Mouse (Mus musculus) hindbrain, embryonic 12.5 days (tissue): ENCODE data around the gene Cdr2l. TPM values are rescaled to one million over a fixed set of nuclear protein-coding genes. Genes with fewer than 3 reads are reported as not detected.
"Not testable (repeated sequence)": the region's sequence is repeated elsewhere in the genome, so short reads cannot be mapped to it uniquely, and the experiment has no call there.

Experiments used
- ATAC-seq: fragments of 200-750 bp; cut with Nextera tagmentation; 2 replicates; pipeline ENCODE4 v1.8.0; 2017; ENCODE audit warnings: moderate TSS enrichment; ENCODE audit not compliant: low FRiP score
- H3K27ac ChIP-seq: fragments of 300-500 bp; sonication (generic); 2 replicates; pipeline ENCODE4 v1.5.1; 2016; ENCODE audit warnings: mild to moderate bottlenecking
- H3K27me3 ChIP-seq: fragments of 300-500 bp; sonication (generic); 2 replicates; pipeline ENCODE4 v1.6.1; 2016; ENCODE audit warnings: mild to moderate bottlenecking
- H3K36me3 ChIP-seq: fragments of 300-500 bp; sonication (generic); 2 replicates; pipeline ENCODE4 v1.6.1; 2016; ENCODE audit warnings: mild to moderate bottlenecking
- H3K4me1 ChIP-seq: fragments of 300-500 bp; sonication (generic); 2 replicates; pipeline ENCODE4 v1.6.1; 2016
- H3K4me2 ChIP-seq: fragments of 300-500 bp; sonication (generic); replicated peaks from 2 replicates; pipeline ENCODE4 v1.6.1; 2016; ENCODE audit warnings: mild to moderate bottlenecking
- H3K4me3 ChIP-seq: fragments of 300-500 bp; sonication (generic); 2 replicates; pipeline ENCODE4 v1.5.1; 2016; ENCODE audit warnings: mild to moderate bottlenecking
- H3K9ac ChIP-seq: fragments of 300-500 bp; sonication (generic); 2 replicates; pipeline ENCODE4 v1.6.1; 2016; ENCODE audit warnings: mild to moderate bottlenecking, moderate library complexity
- H3K9me3 ChIP-seq: fragments of 300-500 bp; sonication (generic); replicated peaks from 2 replicates; pipeline ENCODE4 v1.6.1; 2016; ENCODE audit warnings: mild to moderate bottlenecking
- WGBS: fragments of 180-500 bp; shearing (Covaris S2); methylation state at CpG from one replicate; pipeline ENCODE4 v1.1.7; 2016; 5-methylcytosine and 5-hydroxymethylcytosine counted together
- polyA plus RNA-seq: library from polyadenylated mRNA; unstranded; fragments of >200 nt; fragmentation: Nextera tagmentation; extraction: Ambion mirVana; gene quantifications from 2 replicates; pipeline ENCODE4 v1.2.1, GENCODE M21; 2016

Cdr2l gene
- polyA plus RNA-seq, 1 experiment from 2014 or later = 28.8 TPM

DNA sequence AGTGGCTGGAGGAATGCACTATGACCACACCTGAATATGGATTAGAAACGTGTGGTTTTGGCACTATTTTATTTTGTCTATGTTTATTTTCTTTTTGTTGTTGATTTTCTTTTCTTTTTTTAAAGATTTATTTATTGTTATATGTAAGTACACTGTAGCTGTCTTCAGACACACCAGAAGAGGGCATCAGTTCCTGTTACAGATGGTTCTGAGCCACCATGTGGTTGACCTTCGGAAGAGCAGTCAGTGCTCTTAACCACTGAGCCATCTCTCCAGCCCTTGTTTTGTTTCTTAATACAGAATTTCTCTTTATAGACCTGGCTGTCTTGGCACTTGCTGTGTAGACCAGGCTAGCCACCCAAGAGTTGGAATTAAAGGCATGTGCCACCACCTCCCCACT, 9.0 kb upstream of the Cdr2l start:
- Histone ChIP-seq H3K27me3 (peaks cover 63% of the 10 kb centered on the region), H3K4me3 (no peak overlapping the region), H3K36me3 (no peaks in the 10 kb centered on the region), H3K4me1 (peaks cover 14% of the 10 kb centered on the region), H3K27ac (no peak overlapping the region), H3K9ac (no peak overlapping the region), H3K4me2 (no peak overlapping the region), H3K9me3 (no peaks in the 10 kb centered on the region)
- no peak for ATAC-seq
- WGBS = 35% methylated on average over 2 of the region's 2 CpGs

DNA sequence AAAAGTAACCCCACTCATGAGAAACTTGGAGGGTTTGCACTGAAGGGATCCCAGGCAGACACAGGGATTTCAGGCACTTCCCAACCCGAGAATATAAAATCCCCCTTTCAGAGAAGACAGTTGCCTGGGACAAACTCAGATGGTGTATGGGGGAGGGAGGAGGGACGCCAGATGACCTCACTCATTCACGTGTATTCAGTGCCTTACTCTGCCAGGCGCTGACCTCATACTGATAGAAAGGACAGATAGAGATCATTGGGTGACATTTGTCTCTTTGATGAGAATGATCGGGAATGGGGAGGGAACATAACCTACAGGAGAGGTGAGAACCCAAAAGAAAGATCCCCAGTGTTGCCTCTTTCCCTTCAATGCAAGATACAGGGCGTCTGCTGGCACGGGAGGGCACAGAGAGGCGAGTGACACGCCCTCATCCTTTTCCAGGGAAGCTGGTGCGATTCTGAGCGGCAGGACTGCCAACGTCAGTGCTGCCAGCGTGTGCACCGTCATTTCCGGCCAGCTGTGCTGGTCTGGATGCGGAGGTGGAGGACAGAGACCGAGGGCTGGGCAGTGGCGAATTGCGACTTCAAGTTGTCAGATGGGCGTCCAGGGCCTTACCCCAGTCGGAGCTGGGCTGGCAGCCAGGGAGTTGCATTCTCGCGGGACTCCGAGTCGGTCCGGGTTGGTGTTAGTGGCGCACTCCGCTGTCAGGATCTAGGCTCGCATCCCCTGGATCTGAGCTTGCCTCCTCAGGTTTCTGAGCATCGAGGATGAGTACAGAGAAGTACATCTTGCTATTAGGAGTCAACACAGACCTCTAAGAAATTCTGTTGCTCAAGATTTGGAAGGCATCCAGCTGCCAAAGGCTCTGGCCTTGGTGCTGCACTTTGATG, 7.7 kb upstream of the Cdr2l start:
- Histone ChIP-seq H3K4me3 (peak overlapping the region; percentile 36), H3K4me1 (peaks cover 14% of the 10 kb centered on the region), H3K27me3 (peaks cover 56% of the 10 kb centered on the region), H3K9ac (peak overlapping the region; percentile 55), H3K36me3 (no peaks in the 10 kb centered on the region), H3K9me3 (no peaks in the 10 kb centered on the region), H3K4me2 (peak overlapping the region; percentile 76), H3K27ac (peak overlapping the region; percentile 5; the same call in 1 of the 2 replicates)
- ATAC-seq = peak; percentile 40
- 2% methylated on average over 30 of the region's 30 CpGs for whole genome bisulfite sequencing

DNA sequence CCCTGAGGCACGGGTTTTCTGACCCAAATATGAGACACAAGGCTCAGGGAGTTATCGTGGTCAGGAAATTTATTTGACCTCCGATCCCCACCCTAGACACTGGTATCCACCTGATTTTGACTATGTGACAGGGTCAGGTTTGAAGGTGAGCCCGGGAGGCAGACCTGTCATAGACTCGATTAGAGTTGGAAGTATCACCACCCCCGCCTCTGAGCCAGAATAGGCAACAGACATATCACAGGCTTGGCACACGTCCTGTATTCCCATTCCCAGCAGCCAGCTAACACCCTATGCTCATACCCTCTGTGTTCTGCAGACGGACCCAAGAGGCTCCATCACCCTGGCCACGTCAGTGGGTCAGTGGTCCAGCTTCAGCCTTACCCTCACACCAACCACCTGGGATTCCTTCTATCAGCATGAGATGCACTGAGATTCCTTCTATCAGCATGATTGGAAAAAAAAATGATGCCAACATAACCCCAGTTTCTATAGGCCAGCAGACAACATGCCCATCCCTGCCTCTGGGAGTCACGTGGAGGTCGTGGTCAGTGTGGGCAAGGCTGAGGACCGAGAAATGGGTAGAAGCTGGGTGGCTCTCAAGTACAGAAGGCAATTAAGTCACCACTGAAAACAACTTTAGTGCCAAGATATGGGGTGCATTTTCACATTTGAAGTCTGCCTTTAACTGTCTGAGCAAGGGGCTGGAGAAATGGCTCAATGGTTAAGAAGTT, 6.9 kb upstream of the Cdr2l start:
- 69% methylated on average over 12 of the region's 12 CpGs for WGBS
- Histone ChIP-seq H3K27ac (no peak overlapping the region), H3K27me3 (peaks cover 53% of the 10 kb centered on the region), H3K36me3 (no peaks in the 10 kb centered on the region), H3K9me3 (no peaks in the 10 kb centered on the region), H3K9ac (no peak overlapping the region), H3K4me2 (peak overlapping the region; percentile 76), H3K4me1 (peaks cover 14% of the 10 kb centered on the region), H3K4me3 (peak overlapping the region; percentile 36)
- no peak for ATAC-seq

DNA sequence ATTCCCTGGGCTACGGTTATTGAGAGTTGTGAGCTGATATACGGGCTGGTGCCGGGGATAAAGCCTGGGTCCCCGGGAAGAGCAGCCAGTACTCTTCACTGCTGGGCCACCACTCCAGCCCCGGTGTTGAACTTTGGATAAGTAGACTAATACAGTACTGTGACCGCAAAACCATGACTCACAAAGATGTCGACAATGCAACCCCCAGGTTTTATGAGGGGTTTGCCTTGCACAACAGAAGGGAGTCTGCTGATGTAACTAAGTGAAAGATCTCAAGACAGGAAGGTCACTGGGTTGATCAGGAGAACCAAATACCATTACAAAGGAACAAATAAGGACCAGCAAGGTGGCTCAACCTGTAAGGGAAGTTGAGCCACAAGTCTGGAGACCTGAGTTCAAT, 5.0 kb upstream of the Cdr2l start:
- Histone ChIP-seq H3K4me1 (peaks cover 18% of the 10 kb centered on the region), H3K4me2 (no peak overlapping the region), H3K4me3 (no peak overlapping the region), H3K27me3 (peaks cover 40% of the 10 kb centered on the region), H3K27ac (no peak overlapping the region), H3K36me3 (no peaks in the 10 kb centered on the region), H3K9me3 (no peaks in the 10 kb centered on the region), H3K9ac (no peak overlapping the region)
- no peak for ATAC-seq
- WGBS = 79% methylated on average over 7 of the region's 7 CpGs

DNA sequence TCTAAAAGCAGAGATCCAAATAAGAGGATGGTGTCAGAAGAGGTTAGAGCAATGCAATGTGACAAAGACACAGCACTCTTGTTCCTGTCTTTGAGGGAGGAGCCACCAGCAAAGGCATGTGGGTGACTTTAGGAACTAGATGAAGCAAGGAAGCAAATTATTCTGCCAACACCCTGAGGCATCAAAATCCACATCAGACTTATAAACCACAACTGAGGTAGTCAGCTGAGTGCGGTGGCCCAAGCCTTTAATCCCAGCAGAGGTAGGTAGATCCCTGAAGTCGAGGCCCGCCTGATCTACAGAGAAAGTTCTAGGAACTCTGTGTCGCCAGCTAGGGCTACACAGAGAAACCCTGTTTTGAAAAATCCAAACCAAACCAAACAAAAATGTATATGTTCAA, 4.5 kb upstream of the Cdr2l start:
- no peaks in the 10 kb centered on the region for H3K9me3 ChIP-seq
- H3K27me3 ChIP-seq = peaks cover 36% of the 10 kb centered on the region
- H3K27ac ChIP-seq = no peak overlapping the region
- H3K36me3 ChIP-seq = no peaks in the 10 kb centered on the region
- no peak overlapping the region for H3K9ac ChIP-seq
- WGBS = 89% methylated on average over 4 of the region's 4 CpGs
- peaks cover 18% of the 10 kb centered on the region for H3K4me1 ChIP-seq
- no peak overlapping the region for H3K4me2 ChIP-seq
- no peak overlapping the region for H3K4me3 ChIP-seq
- ATAC-seq = no peak

DNA sequence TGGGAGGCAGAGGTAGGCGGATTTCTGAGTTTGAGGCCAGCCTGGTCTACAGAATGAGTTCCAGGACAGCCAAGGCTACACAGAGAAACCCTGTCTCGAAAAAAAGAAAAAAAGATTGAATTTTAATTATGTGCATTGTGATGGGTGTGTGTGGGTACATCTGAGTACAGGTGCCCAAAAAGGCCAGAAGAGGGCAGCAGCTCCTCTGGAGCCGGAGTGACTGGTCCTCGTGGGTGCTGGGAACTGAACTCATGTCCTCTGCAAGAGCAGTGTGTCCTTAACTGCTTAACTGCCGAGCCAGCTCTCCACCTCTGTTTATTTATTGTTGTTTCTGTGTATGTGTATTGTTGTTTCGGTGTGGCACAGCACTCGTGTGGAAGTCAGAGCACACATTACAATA, 3.9 kb upstream of the Cdr2l start:
- Histone ChIP-seq H3K4me2 (no peak overlapping the region), H3K4me1 (peaks cover 23% of the 10 kb centered on the region), H3K36me3 (no peaks in the 10 kb centered on the region), H3K27me3 (peaks cover 35% of the 10 kb centered on the region), H3K27ac (no peak overlapping the region), H3K9me3 (no peaks in the 10 kb centered on the region), H3K9ac (no peak overlapping the region), H3K4me3 (no peak overlapping the region)
- WGBS = 83% methylated on average over 7 of the region's 7 CpGs
- no peak for ATAC-seq

DNA sequence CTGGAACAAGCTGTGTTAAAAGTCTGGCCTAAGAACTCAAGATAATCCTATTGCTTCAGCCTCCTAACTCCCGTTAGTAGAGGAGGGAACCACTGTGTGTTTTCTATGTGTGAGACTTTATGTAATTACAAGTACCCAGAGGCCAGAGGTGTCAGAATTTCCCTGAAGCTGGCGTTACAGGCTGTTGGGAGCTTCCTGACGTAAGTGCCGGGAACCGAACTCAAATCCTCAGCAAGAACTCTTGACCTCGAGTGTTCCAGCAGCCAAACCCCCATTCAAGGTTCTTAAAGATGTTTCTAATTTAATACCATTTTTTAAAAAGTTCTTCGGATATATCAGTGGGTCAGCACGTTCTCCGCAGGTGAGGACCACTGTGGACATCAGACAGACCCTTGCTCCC, 440 bp upstream of the Cdr2l start:
- peak overlapping the region; percentile 95; the same call in 1 of the 2 replicates for H3K27ac ChIP-seq
- peaks cover 41% of the 10 kb centered on the region for H3K4me1 ChIP-seq
- no peaks in the 10 kb centered on the region for H3K9me3 ChIP-seq
- H3K27me3 ChIP-seq = peaks cover 7% of the 10 kb centered on the region; the same call in 1 of the 2 replicates
- H3K4me3 ChIP-seq = peak overlapping the region; percentile 91
- peak overlapping the region; percentile 60 for H3K4me2 ChIP-seq
- no peak overlapping the region; the same call in 1 of the 2 replicates for H3K9ac ChIP-seq
- WGBS = 13% methylated on average over 9 of the region's 9 CpGs
- H3K36me3 ChIP-seq = no peaks in the 10 kb centered on the region
- no peak for ATAC-seq

DNA sequence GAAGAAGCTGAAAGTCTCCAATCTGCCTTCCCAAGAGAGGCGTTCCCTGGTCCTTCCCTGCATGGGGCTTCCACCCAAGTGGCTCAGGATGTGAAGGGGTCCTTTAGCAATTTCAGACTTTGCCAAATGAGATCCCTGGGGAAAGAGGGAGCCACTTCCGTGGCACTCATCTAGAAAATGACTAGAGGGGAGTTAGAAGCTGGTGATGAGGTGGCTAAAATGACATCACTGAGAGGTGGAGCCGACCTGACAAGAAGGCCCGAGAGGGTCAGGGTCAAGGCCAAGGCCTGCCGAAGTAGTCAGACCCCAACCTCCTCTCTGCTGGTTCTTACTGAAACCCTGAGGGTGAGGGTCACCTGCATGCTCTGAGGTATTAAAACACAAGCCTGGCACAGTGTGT, 1.2 kb downstream of the Cdr2l start:
- H3K4me2 ChIP-seq = peak overlapping the region; percentile 60
- peak overlapping the region; percentile 98 for H3K9ac ChIP-seq
- WGBS = 22% methylated on average over 5 of the region's 5 CpGs
- peak overlapping the region; percentile 95 for H3K27ac ChIP-seq
- H3K9me3 ChIP-seq = no peaks in the 10 kb centered on the region
- H3K4me3 ChIP-seq = peak overlapping the region; percentile 91
- no peaks in the 10 kb centered on the region for H3K36me3 ChIP-seq
- H3K4me1 ChIP-seq = peaks cover 41% of the 10 kb centered on the region
- ATAC-seq = no peak
- no peaks in the 10 kb centered on the region for H3K27me3 ChIP-seq

DNA sequence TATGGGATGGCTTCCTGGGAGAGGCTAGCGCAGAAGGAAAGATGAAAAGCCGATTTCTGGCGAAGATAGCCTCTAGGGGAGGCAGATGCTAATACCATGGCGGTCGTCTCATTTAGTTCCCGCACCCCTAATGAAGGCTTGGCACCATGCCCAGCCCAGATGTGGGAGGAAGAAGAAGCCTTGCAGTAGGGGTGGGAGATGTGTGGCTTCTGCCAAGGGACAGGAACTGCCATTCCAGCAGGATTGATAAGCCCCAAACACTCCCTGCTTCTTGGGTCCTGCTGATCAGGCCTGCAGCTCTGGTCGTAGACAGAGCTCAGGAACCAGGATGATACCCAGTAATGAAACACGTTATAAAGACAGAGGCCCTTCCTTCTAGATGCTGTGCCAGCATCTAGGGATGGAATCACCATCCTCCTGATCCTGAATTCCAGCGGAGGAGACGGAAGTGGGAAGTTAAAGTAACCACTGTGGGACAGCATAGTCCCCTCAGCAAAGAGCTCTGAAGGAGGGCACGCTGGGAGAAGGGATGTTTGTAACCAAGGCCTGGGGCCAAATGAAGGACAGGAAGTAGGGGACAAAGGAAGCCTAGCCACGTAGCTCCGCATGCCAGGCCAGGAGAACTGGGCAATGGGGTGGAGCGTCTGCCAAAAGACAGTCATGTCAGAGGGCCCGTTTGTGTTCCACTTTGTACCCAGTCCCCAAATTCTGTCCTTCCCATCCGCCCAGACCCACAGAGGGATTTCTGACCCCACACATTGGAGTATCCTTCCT, 2.2 kb downstream of the Cdr2l start:
- 48% methylated on average over 16 of the region's 16 CpGs for WGBS

DNA sequence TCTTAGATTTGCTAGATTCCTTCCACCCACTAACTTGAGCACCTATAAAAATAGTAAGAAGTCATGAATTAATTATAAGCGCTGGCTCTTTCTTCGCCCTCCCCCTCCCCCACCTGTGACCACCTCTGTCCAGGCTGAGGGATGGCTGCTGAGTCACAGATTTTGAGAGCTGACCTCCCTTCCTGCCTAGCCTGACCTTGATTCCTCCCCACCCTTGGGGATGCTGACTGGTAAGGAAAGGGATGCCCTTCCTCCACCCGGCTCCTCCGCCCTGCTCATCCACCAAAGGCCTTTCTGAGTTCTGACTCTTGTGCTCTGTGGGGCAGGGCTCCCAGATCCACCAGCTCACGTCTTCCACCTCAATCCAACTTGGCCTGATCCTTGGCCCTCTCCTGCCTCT, 2.9 kb downstream of the Cdr2l start:
- H3K27me3 ChIP-seq = no peaks in the 10 kb centered on the region
- no peak overlapping the region for H3K4me3 ChIP-seq
- ATAC-seq = no peak
- 75% methylated on average over 5 of the region's 5 CpGs for WGBS
- H3K4me2 ChIP-seq = 0 out of 2 replicates have a peak overlapping the region, but pooled peaks have one; percentile 13
- H3K9me3 ChIP-seq = no peaks in the 10 kb centered on the region
- no peak overlapping the region for H3K27ac ChIP-seq
- H3K9ac ChIP-seq = 0 out of 2 replicates have a peak overlapping the region, but pooled peaks have one; percentile 33
- H3K36me3 ChIP-seq = no peaks in the 10 kb centered on the region
- H3K4me1 ChIP-seq = peaks cover 41% of the 10 kb centered on the region

More for the DNA sequence above, 2.2 kb downstream of the Cdr2l start:
- Histone ChIP-seq H3K27me3 (no peaks in the 10 kb centered on the region), H3K27ac (peak overlapping the region; percentile 95), H3K36me3 (no peaks in the 10 kb centered on the region), H3K4me3 (peak overlapping the region; percentile 91), H3K4me2 (peak overlapping the region; percentile 60), H3K4me1 (peaks cover 41% of the 10 kb centered on the region), H3K9ac (peak overlapping the region; percentile 98), H3K9me3 (no peaks in the 10 kb centered on the region)
- ATAC-seq = 0 out of 2 replicates have a peak, but pooled peaks have one; percentile 33

DNA sequence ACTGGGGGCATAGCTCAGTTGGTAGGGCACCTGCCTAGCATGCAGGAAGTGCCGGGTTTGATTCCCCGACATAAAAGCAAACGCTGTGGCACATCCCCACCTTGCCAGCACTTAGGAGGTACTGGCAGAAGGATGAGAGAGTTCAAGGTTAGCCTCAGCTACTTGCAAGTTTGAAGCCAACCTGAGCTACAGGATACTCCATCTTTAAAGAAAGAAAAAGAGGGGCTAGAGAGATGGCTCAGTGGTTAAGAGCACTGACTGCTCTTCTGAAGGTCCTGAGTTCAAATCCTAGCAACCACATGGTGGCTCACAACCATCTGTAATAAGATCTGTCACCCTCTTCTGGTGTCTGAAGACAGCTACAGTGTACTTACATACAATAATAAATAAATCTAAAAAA, 5.1 kb downstream of the Cdr2l start:
- WGBS = 86% methylated on average over 3 of the region's 3 CpGs
- ATAC-seq = not testable (repeated sequence)

DNA sequence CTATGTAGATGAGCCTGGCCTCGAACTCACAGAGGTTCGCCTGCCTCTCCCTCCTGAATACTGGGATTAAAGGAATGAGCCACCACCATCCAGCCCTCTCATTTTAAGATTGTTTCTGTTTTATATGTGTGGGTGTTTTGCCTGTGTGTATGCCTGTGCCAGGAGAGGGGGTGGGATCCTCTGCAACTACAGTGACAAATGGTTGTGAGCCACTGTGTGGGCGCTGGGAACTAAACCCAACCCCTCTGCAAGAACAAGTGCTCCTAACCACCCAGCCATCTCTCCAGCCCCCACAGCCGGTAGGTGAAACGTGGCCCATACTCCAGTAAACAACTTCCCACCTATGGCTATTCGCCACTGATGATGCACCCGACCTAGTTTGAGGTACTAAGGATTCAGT, 9.6 kb downstream of the Cdr2l start:
- Histone ChIP-seq H3K36me3 (peaks cover 63% of the 10 kb centered on the region), H3K4me1 (no peaks in the 10 kb centered on the region), H3K4me2 (no peak overlapping the region), H3K27me3 (no peaks in the 10 kb centered on the region), H3K9me3 (no peaks in the 10 kb centered on the region), H3K4me3 (no peak overlapping the region), H3K9ac (no peak overlapping the region), H3K27ac (no peak overlapping the region)
- no peak for ATAC-seq
- 88% methylated on average over 7 of the region's 7 CpGs for WGBS

More for the DNA sequence above, 5.1 kb downstream of the Cdr2l start:
- not testable (repeated sequence) for H3K9ac ChIP-seq, H3K27ac ChIP-seq, H3K4me2 ChIP-seq, H3K4me3 ChIP-seq, H3K9me3 ChIP-seq, H3K27me3 ChIP-seq
- Histone ChIP-seq H3K4me1 (peaks cover 37% of the 10 kb centered on the region), H3K36me3 (peaks cover 19% of the 10 kb centered on the region)
